Mouse (Mus musculus) liver, adult 2 months (tissue): ENCODE measurements at regions not wholly inside any gene's neighbourhood (a gene's known extent, or its start where the extent isn't known, plus 50 kb on each side); places are given as distances from the start of the nearest gene placed in this dataset.

Experiments used
- DNase-seq: peaks from one replicate; pipeline ENCODE4 v3.0.0-alpha.2; 2011; ENCODE audit warnings: low read depth, low spot score; ENCODE audit errors: extremely low read depth
- H3K27ac ChIP-seq: fragments of 200-500 bp; replicated peaks from 2 replicates; pipeline ENCODE4 v1.5.1; 2012; ENCODE audit warnings: low read depth, mild to moderate bottlenecking, control low read depth, inconsistent platforms, low read length; ENCODE audit not compliant: insufficient read depth
- H3K27me3 ChIP-seq: fragments of 200-500 bp; 2 replicates; pipeline ENCODE4 v1.6.1; 2012; ENCODE audit warnings: mild to moderate bottlenecking, moderate library complexity, low read length, inconsistent platforms; ENCODE audit not compliant: control insufficient read depth, insufficient read depth
- H3K36me3 ChIP-seq: fragments of 200-500 bp; 2 replicates; pipeline ENCODE4 v1.6.1; 2012; ENCODE audit warnings: low read length, inconsistent platforms; ENCODE audit not compliant: control insufficient read depth, insufficient read depth
- H3K4me1 ChIP-seq: fragments of 200-500 bp; 2 replicates; pipeline ENCODE4 v1.6.1; 2011; ENCODE audit warnings: low read length; ENCODE audit not compliant: control insufficient read depth, insufficient read depth
- H3K4me3 ChIP-seq: fragments of 200-500 bp; 2 replicates; pipeline ENCODE4 v1.5.1; 2011; ENCODE audit warnings: low read depth, mild to moderate bottlenecking, control low read depth, low read length, moderate library complexity; ENCODE audit not compliant: insufficient read depth
- H3K79me2 ChIP-seq: fragments of 200-500 bp; 2 replicates; pipeline ENCODE4 v1.6.1; 2012; ENCODE audit warnings: inconsistent platforms, mild to moderate bottlenecking, low read length, moderate library complexity; ENCODE audit not compliant: control insufficient read depth, insufficient read depth
- H3K9ac ChIP-seq: fragments of 200-500 bp; 2 replicates; pipeline ENCODE4 v1.6.1; 2012; ENCODE audit warnings: low read depth, mild to moderate bottlenecking, control low read depth, inconsistent platforms, low read length
- CTCF ChIP-seq: fragments of 200-500 bp; IDR thresholded peaks from 2 replicates; pipeline ENCODE4 v1.5.1; 2011; ENCODE audit warnings: low read depth, low read length, control low read depth
- POLR2A ChIP-seq: fragments of 200-500 bp; IDR thresholded peaks from 2 replicates; pipeline ENCODE4 v1.6.1; 2011; ENCODE audit warnings: low read length, control low read depth; ENCODE audit not compliant: insufficient read depth; ENCODE audit errors: extremely low read depth
- WGBS: fragments of 180-500 bp; shearing (Covaris S2); methylation state at CpG from one replicate; pipeline ENCODE4 v1.1.7; 2018; 5-methylcytosine and 5-hydroxymethylcytosine counted together

DNA sequence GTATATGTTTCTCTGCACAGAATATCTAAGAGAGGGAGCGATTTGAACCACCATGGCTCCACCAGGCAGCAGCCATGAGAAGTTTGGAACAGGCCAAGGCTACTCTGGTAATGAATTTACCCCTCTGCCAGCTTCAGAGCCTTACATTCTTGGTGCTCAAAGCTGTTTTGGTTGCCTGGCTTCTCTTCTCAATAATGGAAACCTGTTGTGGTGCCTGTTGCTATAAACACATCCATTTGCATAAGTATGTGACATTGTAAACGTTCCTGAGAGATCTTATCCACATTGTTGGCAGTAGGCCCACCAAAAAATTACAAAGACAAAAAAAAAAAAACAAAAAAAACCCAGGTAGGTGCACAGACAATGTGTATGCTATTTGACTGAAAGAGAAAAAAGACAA, 203.2 kb downstream of the Barx2 start:
- H3K27ac ChIP-seq: no peak overlapping the region
- no peaks in the 10 kb centered on the region for H3K4me1 ChIP-seq
- no peak overlapping the region for H3K9ac ChIP-seq
- DNase-seq: no peak
- TF ChIP-seq CTCF: no peak
- TF ChIP-seq POLR2A: no peak
- H3K79me2 ChIP-seq: no peaks in the 10 kb centered on the region
- H3K36me3 ChIP-seq: no peaks in the 10 kb centered on the region
- no peak overlapping the region for H3K4me3 ChIP-seq
- H3K27me3 ChIP-seq: no peaks in the 10 kb centered on the region
- WGBS: 49% methylated on average over 2 of the region's 2 CpGs

DNA sequence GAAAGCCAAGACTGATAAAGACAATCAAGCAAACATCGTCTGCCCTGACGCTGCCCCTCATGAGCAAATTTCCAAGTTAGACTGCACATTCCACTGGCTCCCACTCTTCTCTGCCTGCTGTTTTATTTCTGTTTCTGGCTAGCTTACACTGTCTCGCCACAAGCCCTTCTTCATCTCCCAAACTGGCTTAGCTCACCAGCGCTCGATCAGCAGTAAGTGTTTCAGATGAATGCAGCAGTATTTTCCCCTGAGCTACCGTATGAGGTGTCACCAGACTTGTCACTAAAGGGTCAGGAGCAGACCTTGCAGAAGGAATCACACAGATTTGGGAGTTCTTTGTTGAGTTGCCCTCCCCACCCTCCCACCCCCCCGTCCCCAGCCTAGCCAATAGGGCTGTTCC, 206.6 kb downstream of the Barx2 start:
- Histone ChIP-seq H3K4me3 (no peak overlapping the region), H3K27me3 (no peaks in the 10 kb centered on the region), H3K27ac (no peak overlapping the region), H3K4me1 (no peaks in the 10 kb centered on the region), H3K36me3 (no peaks in the 10 kb centered on the region), H3K9ac (no peak overlapping the region), H3K79me2 (no peaks in the 10 kb centered on the region)
- 60% methylated on average over 7 of the region's 7 CpGs for WGBS
- TF ChIP-seq CTCF: no peak
- TF ChIP-seq POLR2A: no peak
- DNase-seq: no peak

DNA sequence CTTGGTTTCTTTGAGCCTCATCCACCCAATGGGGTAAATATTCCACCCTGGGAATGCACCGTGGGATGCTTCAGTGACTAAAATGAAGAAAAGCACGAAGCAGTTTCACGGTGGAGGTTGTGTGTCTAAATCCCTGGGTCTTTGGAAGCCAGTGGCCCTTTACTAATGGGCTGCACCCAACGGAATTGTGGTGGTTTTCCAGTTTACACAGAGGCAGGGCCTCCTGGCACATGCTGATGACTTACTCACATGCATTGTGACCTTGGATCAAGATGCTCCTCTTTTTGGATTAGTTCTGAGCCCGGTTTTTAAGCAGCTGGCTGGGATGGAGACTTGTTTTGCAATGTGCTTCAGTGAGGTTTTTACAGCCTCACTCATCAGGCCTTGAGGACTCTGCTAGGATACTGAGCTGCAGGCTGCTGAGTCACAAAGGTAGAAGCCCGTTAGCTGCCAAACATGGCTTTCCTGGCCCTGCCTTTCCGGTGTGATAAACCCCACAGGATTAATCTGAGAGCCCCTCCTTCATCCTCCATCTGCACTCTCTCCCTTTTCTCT, 222.3 kb downstream of the Barx2 start:
- no peak overlapping the region for H3K27ac ChIP-seq
- 82% methylated on average over 7 of the region's 7 CpGs for WGBS
- no peaks in the 10 kb centered on the region for H3K36me3 ChIP-seq
- no peak overlapping the region for H3K9ac ChIP-seq
- H3K79me2 ChIP-seq: no peaks in the 10 kb centered on the region
- no peak for DNase-seq
- H3K27me3 ChIP-seq: no peaks in the 10 kb centered on the region
- H3K4me1 ChIP-seq: no peaks in the 10 kb centered on the region
- H3K4me3 ChIP-seq: no peak overlapping the region
- TF ChIP-seq CTCF (no peak), POLR2A (no peak)

DNA sequence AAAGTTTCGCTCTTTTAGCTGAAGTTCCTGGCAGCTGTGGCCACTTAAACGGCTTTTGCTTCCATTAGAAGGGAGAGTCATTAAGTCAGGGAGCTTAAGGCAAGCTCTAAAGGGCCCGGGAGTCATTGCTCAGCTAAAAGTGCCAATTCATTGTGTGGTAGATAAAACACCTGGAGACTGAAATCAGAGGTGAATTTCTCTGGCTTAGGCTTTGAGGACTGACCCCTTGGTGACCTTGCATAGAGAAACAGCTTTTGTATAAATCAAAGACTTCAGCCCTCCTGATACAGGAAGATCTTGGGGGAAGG, 224.1 kb upstream of the Tmem45b start:
- no peak for DNase-seq
- Histone ChIP-seq H3K4me3 (no peak overlapping the region), H3K79me2 (no peaks in the 10 kb centered on the region), H3K27ac (no peak overlapping the region), H3K4me1 (no peaks in the 10 kb centered on the region), H3K36me3 (no peaks in the 10 kb centered on the region), H3K27me3 (peaks cover under 1% of the 10 kb centered on the region; the same call in 1 of the 2 replicates), H3K9ac (no peak overlapping the region)
- WGBS: 7% methylated on average over 3 of the region's 3 CpGs
- TF ChIP-seq CTCF (no peak), POLR2A (no peak)

DNA sequence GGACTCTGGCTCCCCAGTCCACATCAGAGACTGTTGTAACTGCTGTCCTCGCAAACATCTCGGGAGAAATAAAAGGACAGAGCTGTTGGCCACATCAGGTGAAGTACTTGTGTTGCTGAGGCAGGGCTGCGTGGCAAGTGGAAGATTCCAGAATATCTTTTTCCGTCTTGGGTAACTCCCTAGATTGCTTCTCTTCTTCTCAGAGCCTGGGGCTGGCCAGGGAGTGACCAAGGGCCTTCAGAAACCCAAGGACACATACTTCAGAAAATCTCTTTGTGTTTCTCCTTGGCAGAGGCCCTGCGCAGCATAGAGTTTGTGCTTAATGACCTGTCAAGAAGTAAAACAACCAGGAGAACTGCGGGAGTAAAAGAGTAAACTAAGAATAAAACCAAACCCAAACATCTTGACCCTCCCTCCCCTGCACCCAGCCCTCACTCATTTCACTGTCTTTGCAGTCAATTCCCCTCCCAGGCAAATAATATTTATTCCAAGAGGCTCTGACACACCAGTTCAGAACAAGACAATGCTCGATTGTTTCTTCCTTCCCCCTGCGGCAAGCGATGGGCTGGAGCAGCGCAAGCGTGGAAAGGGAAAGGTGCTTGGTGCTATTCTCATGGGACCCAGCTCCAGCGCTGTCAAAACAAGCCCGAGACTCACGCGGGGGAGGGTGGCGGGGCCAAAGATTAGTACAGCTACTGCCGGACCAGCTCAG, 223.6 kb upstream of the Tmem45b start:
- 36% methylated on average over 17 of the region's 17 CpGs for WGBS
- Histone ChIP-seq H3K9ac (no peak overlapping the region), H3K79me2 (no peaks in the 10 kb centered on the region), H3K36me3 (no peaks in the 10 kb centered on the region), H3K4me3 (no peak overlapping the region), H3K4me1 (no peaks in the 10 kb centered on the region), H3K27ac (no peak overlapping the region), H3K27me3 (peaks cover 3% of the 10 kb centered on the region; the same call in 1 of the 2 replicates)
- DNase-seq: no peak
- TF ChIP-seq POLR2A (no peak), CTCF (no peak)

DNA sequence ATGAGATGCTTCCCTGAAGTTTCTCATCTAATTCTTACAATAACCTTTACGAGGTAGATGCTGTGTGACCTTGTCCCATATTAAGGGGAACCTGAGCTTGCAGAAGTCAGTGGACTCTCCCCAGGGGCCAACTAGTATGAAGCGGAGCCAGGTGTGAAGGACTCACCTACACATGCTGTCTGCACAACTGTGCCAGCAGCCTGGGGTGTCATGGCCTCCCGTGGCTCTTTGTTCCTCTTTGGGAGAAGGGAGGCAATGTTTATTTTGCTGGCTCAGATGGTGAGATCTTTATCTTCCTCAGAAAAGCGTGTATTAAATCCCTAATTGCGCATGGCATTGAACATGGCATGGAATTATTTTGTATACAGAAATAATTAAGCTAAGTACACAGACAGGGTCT, 222.2 kb upstream of the Tmem45b start:
- H3K36me3 ChIP-seq: no peaks in the 10 kb centered on the region
- no peak overlapping the region for H3K27ac ChIP-seq
- no peaks in the 10 kb centered on the region for H3K4me1 ChIP-seq
- H3K4me3 ChIP-seq: no peak overlapping the region
- H3K27me3 ChIP-seq: peaks cover 3% of the 10 kb centered on the region; the same call in 1 of the 2 replicates
- H3K9ac ChIP-seq: no peak overlapping the region
- no peaks in the 10 kb centered on the region for H3K79me2 ChIP-seq
- no peak for DNase-seq
- WGBS: 68% methylated on average over 5 of the region's 5 CpGs
- TF ChIP-seq POLR2A (no peak), CTCF (no peak)
